Mouse (Mus musculus) C2C12 (cell line): ENCODE data around the gene Gm26602. TPM values are rescaled to one million over a fixed set of nuclear protein-coding genes. Genes with fewer than 3 reads are reported as not detected.

Experiments
- H3K27me3 ChIP-seq: one replicate; pipeline ENCODE4 v1.6.1; 2011; ENCODE audit not compliant: control insufficient read depth, insufficient read depth, insufficient read length
- H3K36me3 ChIP-seq: one replicate; pipeline ENCODE4 v1.6.1; 2011; ENCODE audit not compliant: control insufficient read depth, insufficient read depth
- H3K4me3 ChIP-seq: one replicate; pipeline ENCODE4 v1.5.1; 2011; ENCODE audit warnings: mild to moderate bottlenecking, control low read depth; ENCODE audit not compliant: poor library complexity, insufficient read depth, severe bottlenecking
- H3K79me2 ChIP-seq: one replicate; pipeline ENCODE4 v1.6.1; 2011; ENCODE audit not compliant: control insufficient read depth, insufficient read depth
- H3K79me3 ChIP-seq: one replicate; pipeline ENCODE4 v1.6.1; 2011; ENCODE audit warnings: low read depth, control low read depth
- H3ac ChIP-seq: one replicate; pipeline ENCODE3; 2011; ENCODE audit warnings: low read depth; ENCODE audit not compliant: control insufficient read depth, insufficient read length
- CEBPB ChIP-seq: IDR thresholded peaks from one replicate; pipeline ENCODE4 v1.6.1; 2011; ENCODE audit warnings: low read depth, mild to moderate bottlenecking, control low read depth, moderate library complexity
- CTCF ChIP-seq: IDR thresholded peaks from one replicate; pipeline ENCODE4 v1.5.1; 2011; ENCODE audit not compliant: control insufficient read depth, insufficient read depth, insufficient read length
- FOSL1 ChIP-seq: IDR thresholded peaks from one replicate; pipeline ENCODE4 v1.8.0; 2011; ENCODE audit warnings: mild to moderate bottlenecking, low read length; ENCODE audit not compliant: poor library complexity, insufficient read depth, severe bottlenecking
- MAX ChIP-seq: IDR thresholded peaks from one replicate; pipeline ENCODE4 v1.6.1; 2011; ENCODE audit warnings: mild to moderate bottlenecking, control low read depth
- MYOD1 ChIP-seq: IDR thresholded peaks from one replicate; pipeline ENCODE4 v1.6.1; 2011; ENCODE audit warnings: low read depth; ENCODE audit not compliant: control insufficient read depth, insufficient read length
- MYOG ChIP-seq: IDR thresholded peaks from one replicate; pipeline ENCODE4 v1.6.1; 2011; ENCODE audit not compliant: control insufficient read depth, insufficient read length; ENCODE audit errors: extremely low read depth
- USF1 ChIP-seq: IDR thresholded peaks from one replicate; pipeline ENCODE4 v1.6.1; 2011; ENCODE audit warnings: low read depth, mild to moderate bottlenecking, control low read depth, moderate library complexity
- polyA plus RNA-seq: library from polyadenylated mRNA; unstranded; fragments of >200 nt; fragmentation: generic; extraction: Trizol; gene quantifications from one replicate; pipeline ENCODE4 v1.2.1, GENCODE M21; 2012; ENCODE audit warnings: missing spikeins

The Gm26602 gene
- polyA plus RNA-seq, 1 experiment, result not detected

GRCm38 (mm10) chr10:79900951-79901410 lies 9.7 kb upstream of the Gm26602 start:
- H3K79me2 ChIP-seq, result no peaks in the 10 kb centered on the region
- H3K27me3 ChIP-seq, result no peaks in the 10 kb centered on the region
- H3K79me3 ChIP-seq, result no peaks in the 10 kb centered on the region
- no peak for TF ChIP-seq CEBPB
- peak; percentile 12 for TF ChIP-seq FOSL1
- TF ChIP-seq MYOG, result no peak
- TF ChIP-seq MYOD1, result peak; percentile 89
- TF ChIP-seq CTCF, result no peak
- H3K4me3 ChIP-seq, result no peak overlapping the region
- H3ac ChIP-seq, result no peak overlapping the region
- H3K36me3 ChIP-seq, result peaks cover 21% of the 10 kb centered on the region

- H3K36me3 ChIP-seq, result peaks cover 37% of the 10 kb centered on the region
- H3K79me2 ChIP-seq, result peaks cover 4% of the 10 kb centered on the region
- H3K79me3 ChIP-seq, result no peaks in the 10 kb centered on the region
- H3K27me3 ChIP-seq, result no peaks in the 10 kb centered on the region
- no peak overlapping the region for H3ac ChIP-seq
- no peak for TF ChIP-seq CEBPB
- TF ChIP-seq MAX, result no peak
- no peak for TF ChIP-seq USF1
- TF ChIP-seq MYOG, result no peak
- TF ChIP-seq MYOD1, result no peak
- no peak for TF ChIP-seq CTCF
- TF ChIP-seq FOSL1, result no peak
- no peak overlapping the region for H3K4me3 ChIP-seq
Observed at GRCm38 (mm10) chr10:79906712-79907111, 3.9 kb upstream of the Gm26602 start.

- H3ac ChIP-seq, result no peak overlapping the region
- H3K36me3 ChIP-seq, result peaks cover 35% of the 10 kb centered on the region
- H3K4me3 ChIP-seq, result no peak overlapping the region
- H3K79me3 ChIP-seq, result no peaks in the 10 kb centered on the region
- TF ChIP-seq FOSL1 (no peak), CTCF (no peak), MYOG (no peak), MYOD1 (no peak), MAX (no peak), CEBPB (no peak), USF1 (no peak)
- peaks cover 4% of the 10 kb centered on the region for H3K79me2 ChIP-seq
- H3K27me3 ChIP-seq, result no peaks in the 10 kb centered on the region
Observed at GRCm38 (mm10) chr10:79907415-79907814, 3.2 kb upstream of the Gm26602 start.

- H3K79me2 ChIP-seq, result peaks cover 4% of the 10 kb centered on the region
Observed at GRCm38 (mm10) chr10:79908167-79909091, 2.2 kb upstream of the Gm26602 start, which contains the start of gene Med16. Gene Med16, minus strand, starts transcription at chr10:79908923.

DNA sequence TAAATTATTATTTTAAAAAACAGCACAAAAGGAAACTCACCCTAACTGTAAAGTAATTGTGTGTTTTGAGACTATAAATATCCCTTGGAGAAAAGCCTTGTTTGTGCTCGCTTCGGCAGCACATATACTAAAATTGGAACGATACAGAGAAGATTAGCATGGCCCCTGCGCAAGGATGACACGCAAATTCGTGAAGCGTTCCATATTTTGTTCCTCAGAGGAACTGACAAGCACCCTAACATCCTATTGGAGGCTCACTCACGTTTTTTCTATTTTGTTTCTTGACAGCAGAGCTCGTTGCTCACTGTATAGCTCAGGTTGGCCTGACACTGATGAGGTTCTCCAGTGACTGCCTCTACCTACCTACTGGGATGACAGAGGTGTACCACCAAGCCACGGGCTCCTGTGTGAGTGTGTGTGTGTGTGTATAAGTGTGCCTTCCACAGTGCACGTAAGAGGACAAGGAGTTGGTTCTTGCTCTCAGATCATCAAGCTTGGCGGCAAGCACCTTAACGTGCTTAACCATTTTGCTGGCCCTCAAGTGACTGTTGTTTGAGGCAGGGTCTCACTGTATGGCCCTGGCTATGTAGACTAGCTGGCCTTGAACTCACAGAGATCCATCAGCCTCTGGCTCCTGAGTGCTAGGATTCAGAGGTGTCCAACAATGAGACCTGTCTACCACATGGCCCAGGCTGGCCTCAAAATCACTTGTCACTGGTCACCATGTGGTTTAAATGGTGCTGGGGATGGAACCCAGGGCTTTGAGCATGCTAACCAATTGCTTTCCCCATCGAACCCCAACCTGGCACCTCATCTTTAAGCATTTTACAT lies 1.3 kb upstream of the Gm26602 start:
- Histone ChIP-seq H3K79me2 (peaks cover 4% of the 10 kb centered on the region), H3K4me3 (no peak overlapping the region), H3K36me3 (peaks cover 30% of the 10 kb centered on the region), H3K79me3 (no peaks in the 10 kb centered on the region), H3K27me3 (no peaks in the 10 kb centered on the region), H3ac (peak overlapping the region; percentile 26)
- TF ChIP-seq CEBPB (no peak), FOSL1 (no peak), MAX (no peak), MYOG (no peak), CTCF (no peak), MYOD1 (no peak), USF1 (no peak)

More at GRCm38 (mm10) chr10:79908167-79909091, 2.2 kb upstream of the Gm26602 start, which contains the start of gene Med16:
- H3K36me3 ChIP-seq, result peaks cover 30% of the 10 kb centered on the region
- peak within 1 kb of the TSS; percentile 97 for H3ac ChIP-seq
- H3K79me3 ChIP-seq, result no peaks in the 10 kb centered on the region
- H3K4me3 ChIP-seq, result peak within 1 kb of the TSS; percentile 61
- no peaks in the 10 kb centered on the region for H3K27me3 ChIP-seq
- TF ChIP-seq CTCF (no peak), CEBPB (no peak), MYOD1 (no peak), MYOG (no peak), FOSL1 (no peak), MAX (no peak), USF1 (no peak)
